Mouse (Mus musculus) MEL (cell line): Measurements from ENCODE around the gene Muc13.

ENCODE experiments used
- CHD1 ChIP-seq: IDR thresholded peaks from 2 replicates; pipeline ENCODE4 v1.6.1; 2012; ENCODE audit warnings: low read depth, mild to moderate bottlenecking, inconsistent platforms, low read length, improper control_type of control experiment
- MXI1 ChIP-seq: IDR thresholded peaks from 2 replicates; pipeline ENCODE4 v1.6.1; 2011; ENCODE audit warnings: mild to moderate bottlenecking, low read depth, low read length, improper control_type of control experiment
- POLR2A ChIP-seq, 2 experiments: IDR thresholded peaks; 2 replicates each; pipeline ENCODE4 v1.6.1; 2011 to 2012; ENCODE audit warnings: low read length in 2 of 2, mild to moderate bottlenecking in 2 of 2, control low read depth in 1 of 2, improper control_type of control experiment in 1 of 2, low read depth in 1 of 2, moderate library complexity in 1 of 2; ENCODE audit not compliant: control insufficient read depth in 1 of 2, insufficient read depth in 1 of 2, poor library complexity in 1 of 2
- POLR2AphosphoS2 ChIP-seq: IDR thresholded peaks from 2 replicates; pipeline ENCODE4 v1.6.1; 2011; ENCODE audit warnings: low read length, improper control_type of control experiment

DNA sequence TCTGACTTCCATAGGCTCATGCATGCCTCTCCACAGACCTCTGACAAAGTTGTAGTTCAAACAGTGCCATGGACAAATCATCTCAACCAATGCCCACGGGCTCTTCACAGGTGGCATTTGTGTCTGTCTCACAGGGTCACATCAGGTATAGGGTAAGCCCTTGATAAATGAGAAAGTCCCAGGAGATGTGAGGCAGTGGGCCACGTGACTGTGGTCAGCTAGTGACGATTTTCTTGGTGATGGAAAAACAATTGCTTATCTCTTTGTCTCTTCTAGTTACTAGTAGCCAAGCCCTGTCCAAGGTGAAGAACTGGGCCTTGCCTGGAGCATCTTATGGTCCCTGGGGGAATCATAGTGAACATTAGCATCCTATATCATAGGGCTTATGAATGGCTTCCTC, 2.9 kb downstream of the Muc13 start:
- no peak for TF ChIP-seq POLR2A (IDR thresholded peaks at IDR 0.05; ENCODE audit: control insufficient read depth in 1 of 2, insufficient read depth in 1 of 2, low read depth in 1 of 2, low read length in 2 of 2, poor library complexity in 1 of 2)
- TF ChIP-seq POLR2AphosphoS2: no peak
- TF ChIP-seq MXI1: no peak
- no peak for TF ChIP-seq CHD1
